Mouse (Mus musculus) brain, embryonic 14.5 days (tissue): ENCODE data around the gene Vav2.

Experiments
- CTCF ChIP-seq: fragments of 200-500 bp; IDR thresholded peaks from 2 replicates; pipeline ENCODE4 v1.5.1; 2012; ENCODE audit warnings: inconsistent platforms, mild to moderate bottlenecking, moderate library complexity, borderline replicate concordance; ENCODE audit not compliant: insufficient read depth, insufficient read length; ENCODE audit errors: extremely low read depth
- POLR2A ChIP-seq: fragments of 200-500 bp; IDR thresholded peaks from 2 replicates; pipeline ENCODE4 v1.6.1; 2012; ENCODE audit warnings: mild to moderate bottlenecking, inconsistent platforms, borderline replicate concordance; ENCODE audit not compliant: poor library complexity, insufficient read depth, insufficient read length, severe bottlenecking; ENCODE audit errors: extremely low read depth

DNA sequence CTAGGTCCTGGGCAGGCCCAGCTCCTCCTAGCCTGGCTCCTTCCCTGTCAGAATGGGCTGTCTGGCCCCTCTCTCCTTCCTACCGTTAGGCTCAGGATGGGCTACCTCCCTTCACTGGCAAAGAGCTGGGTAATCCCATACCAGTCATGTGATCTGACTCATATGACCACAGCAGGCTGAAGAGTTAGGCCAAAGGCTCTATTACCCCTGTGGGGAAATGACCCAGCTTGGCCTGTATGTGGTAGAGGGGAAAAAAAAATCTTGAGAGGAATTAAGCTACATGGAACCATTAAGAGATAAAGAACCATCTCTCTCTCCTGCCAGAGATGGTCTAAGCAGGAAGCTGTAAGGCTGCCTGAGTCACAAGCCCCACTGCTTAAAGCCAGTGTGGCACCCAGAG lies 108.6 kb downstream of the Vav2 start:
- TF ChIP-seq POLR2A (no peak), CTCF (no peak)
